Mouse (Mus musculus): ENCODE measurements at regions not wholly inside any gene's neighbourhood (a gene's known extent, or its start where the extent isn't known, plus 50 kb on each side); places are given as distances from the start of the nearest gene placed in this dataset.

DNA sequence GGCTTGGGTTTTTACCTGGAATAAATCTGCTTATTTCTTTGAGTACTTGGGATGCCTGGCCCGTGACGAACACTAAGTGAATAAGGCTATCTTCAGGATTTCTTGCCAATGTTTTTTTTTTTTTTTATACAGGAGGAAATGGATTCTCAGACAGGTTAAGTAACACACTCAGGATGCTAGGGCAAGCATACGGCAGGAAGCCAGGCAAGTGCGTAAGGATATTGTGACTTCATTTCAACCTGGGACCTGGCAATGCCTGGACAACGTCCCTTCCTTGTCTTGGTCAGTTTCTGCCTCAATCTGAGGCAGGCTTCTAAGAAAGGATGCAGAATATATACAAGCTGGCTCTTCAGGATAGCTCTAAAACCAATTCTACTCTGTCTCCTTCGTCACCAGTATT, 246.5 kb downstream of the Plpp3 start:
- TF ChIP-seq CTCF (conservative IDR thresholded peaks at IDR 0.05; ENCODE audit: low read length) (no peak), POU5F1 (IDR thresholded peaks at IDR 0.05; ENCODE audit: borderline replicate concordance, low read length) (no peak), NANOG (IDR thresholded peaks at IDR 0.05; ENCODE audit: borderline replicate concordance, low read length) (no peak)
